Mouse (Mus musculus) kidney, adult 2 months (tissue): ENCODE data around the gene Zdhhc14.

Experiments
- CTCF ChIP-seq: fragments of 200-500 bp; conservative IDR thresholded peaks from 2 replicates; pipeline ENCODE4 v1.5.1; 2011; ENCODE audit warnings: low read depth, mild to moderate bottlenecking, control low read depth, low read length, moderate library complexity, mixed read lengths; ENCODE audit not compliant: insufficient read depth, insufficient read length
- POLR2A ChIP-seq: fragments of 200-500 bp; IDR thresholded peaks from one replicate; pipeline ENCODE4 v1.6.1; 2011; ENCODE audit warnings: low read depth, low read length, control low read depth

DNA sequence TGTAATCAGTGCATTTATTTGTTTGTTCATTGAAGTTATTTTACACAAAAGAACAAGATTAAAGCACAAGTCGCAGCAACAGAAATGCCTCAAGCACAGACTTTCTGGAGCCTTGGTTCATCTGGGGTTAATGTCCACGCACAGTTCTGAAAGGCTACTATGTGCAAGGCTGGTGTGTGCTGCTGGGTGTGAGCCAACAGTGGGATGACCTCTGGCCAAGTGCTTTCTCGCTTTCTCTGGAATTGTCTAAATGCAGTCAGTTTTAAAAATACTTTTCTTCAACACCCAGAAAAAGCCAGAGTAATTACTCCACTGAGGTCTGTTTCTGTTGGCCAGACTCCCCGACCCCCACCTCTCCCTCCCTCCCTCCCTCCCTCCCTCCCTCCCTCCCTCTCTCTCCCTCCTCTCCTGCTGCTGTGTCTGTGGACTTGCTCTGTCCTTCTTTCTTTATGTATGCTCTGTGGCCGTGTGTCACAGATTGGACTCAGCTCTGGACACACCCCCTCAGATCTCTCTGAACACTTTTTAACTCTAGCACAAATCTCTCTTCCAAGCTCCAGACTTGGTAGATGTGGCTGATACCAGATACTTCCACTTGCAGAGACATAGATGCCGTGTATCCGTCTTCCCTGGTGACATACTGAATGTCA is 206.2 kb downstream of the Zdhhc14 start:
- TF ChIP-seq CTCF, result no peak
- no peak for TF ChIP-seq POLR2A
